30 mouse cellular contexts compared by ENCODE assay signal in genomic region chr2:181356780-181357179, GRCm38 (mm10). TPM values are rescaled to one million over a fixed set of nuclear protein-coding genes. Genes with fewer than 3 reads are reported as not detected.
"Had no signal": no experiment of that assay in that cellular context is flagged by ENCODE, and none has a peak within 500 bp of the region (broad histone marks: within the 10 kb centered on the region; RNA-seq: fewer than 3 reads in every experiment).

No protein-coding gene starts in this region.

- H3K4me2 ChIP-seq: heart, embryonic 11.5 days; heart, embryonic 13.5 days; heart, embryonic 15.5 days; hindbrain, embryonic 13.5 days; hindbrain, embryonic 15.5 days; kidney, embryonic 15.5 days; limb, embryonic 12.5 days; liver, embryonic 11.5 days; liver, embryonic 13.5 days had no signal

- H3K9ac ChIP-seq: heart, embryonic 13.5 days; heart, embryonic 15.5 days; hindbrain, embryonic 13.5 days; hindbrain, embryonic 15.5 days; kidney, embryonic 15.5 days; limb, embryonic 12.5 days; liver, embryonic 13.5 days had no signal

- H3K4me3 ChIP-seq: heart, adult 2 months; heart, embryonic 13.5 days; heart, embryonic 15.5 days; hindbrain, embryonic 13.5 days; hindbrain, embryonic 15.5 days; kidney, embryonic 15.5 days; left cerebral cortex, adult 2 months; limb, embryonic 10.5 days; limb, embryonic 12.5 days; liver, embryonic 13.5 days had no signal

- H3K4me1 ChIP-seq: heart, embryonic 13.5 days; heart, embryonic 15.5 days; hindbrain, embryonic 13.5 days; hindbrain, embryonic 15.5 days; kidney, embryonic 15.5 days; limb, embryonic 10.5 days; limb, embryonic 12.5 days; liver, embryonic 13.5 days had no signal

- ATAC-seq: hindbrain, postnatal 0 days; intestine, embryonic 16.5 days had no signal

- DNase-seq: gastrocnemius, postnatal 14 days; gastrocnemius, postnatal 36 days; heart, adult 11 months; heart, adult 2 months; heart, postnatal 14 days; heart, postnatal 36 days; kidney, adult 11 months; kidney, adult 2 months; kidney, adult 9 months; kidney, postnatal 14 days; kidney, postnatal 36 days; layer of hippocampus, adult 9-11 months; liver; liver, embryonic 13.5 days had no signal

- H3K27me3 ChIP-seq: heart, embryonic 13.5 days; heart, embryonic 15.5 days; hindbrain, embryonic 13.5 days; hindbrain, embryonic 15.5 days; kidney, embryonic 15.5 days; limb, embryonic 12.5 days; liver, embryonic 13.5 days had no signal

- H3K27ac ChIP-seq: heart, adult 2 months; heart, embryonic 13.5 days; heart, embryonic 15.5 days; hindbrain, embryonic 13.5 days; hindbrain, embryonic 15.5 days; hindbrain, postnatal 0 days; kidney, embryonic 15.5 days; kidney, postnatal 0 days; left cerebral cortex, adult 2 months; limb, embryonic 10.5 days; limb, embryonic 12.5 days; liver, embryonic 13.5 days had no signal

- H3K9me3 ChIP-seq: heart, embryonic 13.5 days; heart, embryonic 15.5 days; hindbrain, embryonic 13.5 days; hindbrain, embryonic 15.5 days; kidney, embryonic 15.5 days; limb, embryonic 10.5 days; limb, embryonic 12.5 days; liver, embryonic 13.5 days had no signal

RNA-seq across cellular contexts. Expression of gene Stmn3, which starts 42.5 kb away (rescaled TPM):
- total RNA-seq: gastrocnemius, adult 18-20 months; gastrocnemius, adult 8-10 months; hematopoietic stem cell, adult 5-6 weeks had no signal
